Mouse (Mus musculus) layer of hippocampus, adult 2 months (tissue): ENCODE results near the gene Rnf2. TPM values are rescaled to one million over a fixed set of nuclear protein-coding genes. Genes with fewer than 3 reads are reported as not detected.

Source experiments
- DNase-seq, 2 experiments: peaks; one replicate each; pipeline ENCODE4 v3.0.0; 2022; ENCODE audit warnings: low spot score in 2 of 2
- H3K27ac ChIP-seq: fragments of 200-600 bp; 2 replicates; pipeline ENCODE4 v1.8.1; 2022
- H3K4me3 ChIP-seq: fragments of 200-600 bp; 2 replicates; pipeline ENCODE4 v1.8.1; 2022; ENCODE audit warnings: mild to moderate bottlenecking
- CTCF ChIP-seq: fragments of 200-600 bp; conservative IDR thresholded peaks from 2 replicates; pipeline ENCODE4 v1.8.1; 2022; ENCODE audit warnings: antibody characterized with exemption, mild to moderate bottlenecking, moderate library complexity
- long read RNA-seq, 2 experiments: library from polyadenylated mRNA; stranded (forward); transcript quantifications; one replicate each; pipeline ENCODE4 v2.0.0; 2021; ENCODE audit warnings: borderline mapping rate in 2 of 2
- total RNA-seq, 2 experiments: library from RNA; stranded (reverse); gene quantifications; 2 replicates each; pipeline ENCODE4 v1.2.3; 2021

The Rnf2 gene
- total RNA-seq = 10 to 100 TPM; 37.2 to 50.4 TPM
- long read RNA-seq, experiment 1, transcript Rnf2-201 (7 exons, 3,160 nt) = major isoform, 21 of 24 reads
- long read RNA-seq, experiment 1, partial matches to known transcripts = 3 of 24 reads
- long read RNA-seq, experiment 1, other reads (novel, unspliced or antisense) = 0 of 24 reads
- long read RNA-seq, experiment 2, transcript Rnf2-201 (7 exons, 3,160 nt) = major isoform, 29 of 32 reads
- long read RNA-seq, experiment 2, partial matches to known transcripts = 1 of 32 reads
- long read RNA-seq, experiment 2, other reads (novel, unspliced or antisense) = 2 of 32 reads

DNA sequence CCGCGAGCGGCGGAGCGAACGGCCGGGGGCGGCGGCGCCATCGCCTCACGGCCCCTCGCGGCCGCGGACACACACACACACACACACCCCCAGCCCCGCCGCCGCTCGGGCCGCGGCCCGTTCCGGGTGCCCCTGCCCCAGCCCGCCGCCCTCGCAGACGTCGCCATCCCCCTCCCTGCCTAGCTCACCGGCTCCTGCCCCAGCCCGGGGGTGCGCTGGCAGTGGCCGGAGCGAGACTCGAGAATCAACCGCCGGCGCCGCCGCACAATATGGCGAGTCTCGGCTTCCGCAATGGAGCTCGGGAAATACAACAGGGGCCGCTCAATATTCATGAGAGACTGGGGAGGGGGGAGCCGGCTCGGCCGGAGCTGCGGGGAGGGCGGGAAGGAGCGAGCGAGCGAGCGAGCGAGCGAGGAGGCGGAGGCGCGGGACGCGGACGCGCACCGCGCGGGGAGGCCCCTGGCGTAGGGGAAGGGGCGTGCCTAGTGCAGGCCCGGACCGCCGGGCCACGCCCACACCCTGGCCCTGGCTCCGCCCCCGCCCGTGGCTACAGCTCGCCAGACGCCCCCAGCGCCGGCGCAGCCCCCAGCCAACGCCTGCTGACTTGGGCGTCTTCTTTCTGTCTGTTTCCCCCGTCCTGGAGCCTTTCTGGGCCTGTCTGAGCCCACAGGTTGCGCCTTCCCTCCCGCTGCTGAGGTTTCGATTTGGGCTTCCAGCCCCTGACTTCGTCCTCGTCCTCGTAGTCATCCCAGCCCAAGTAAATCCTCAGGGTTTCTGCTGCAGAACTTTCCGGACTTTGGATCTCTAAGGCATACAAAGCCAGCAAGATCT, at the start of gene Rnf2:
Rnf2 (minus strand) TSS at position 425 of the 831 bp plus-strand sequence.
- DNase-seq = peak; percentile 88 to 90
- no peak for TF ChIP-seq CTCF
- Histone ChIP-seq H3K4me3 (peak within 1 kb of the TSS; percentile 88), H3K27ac (peak within 1 kb of the TSS; percentile 92)

- no peak overlapping the region for H3K4me3 ChIP-seq
- no peak overlapping the region for H3K27ac ChIP-seq
- TF ChIP-seq CTCF = no peak
- no peak for DNase-seq
Observed at GRCm38 (mm10) chr1:151549794-151550193, 49.0 kb upstream of the Rnf2 start.

GRCm38 (mm10) chr1:151548896-151549610, 48.3 kb upstream of the Rnf2 start:
- H3K4me3 ChIP-seq = no peak overlapping the region
- H3K27ac ChIP-seq = no peak overlapping the region
- no peak for DNase-seq
- no peak for TF ChIP-seq CTCF

DNA sequence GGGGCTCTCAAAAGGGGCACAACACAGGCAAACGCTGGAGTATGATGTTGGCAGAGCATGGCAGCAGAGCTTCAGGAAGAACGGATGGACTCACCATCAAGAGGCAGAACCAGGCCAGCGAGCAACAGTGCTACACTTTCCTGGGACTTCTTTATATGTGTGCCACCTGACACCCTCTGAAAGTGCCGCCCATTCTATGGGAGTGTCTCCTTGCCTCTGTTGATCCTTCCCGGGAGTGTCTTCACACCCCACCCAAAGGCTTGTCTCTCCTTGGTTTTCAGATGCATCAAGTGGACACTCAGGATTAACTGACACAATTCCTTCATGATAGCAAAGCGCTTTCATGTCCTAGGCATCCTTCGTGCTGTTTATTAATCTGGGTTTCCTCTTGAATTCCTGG, 44.8 kb upstream of the Rnf2 start:
- H3K4me3 ChIP-seq = no peak overlapping the region
- H3K27ac ChIP-seq = no peak overlapping the region
- no peak for DNase-seq
- TF ChIP-seq CTCF = no peak

- TF ChIP-seq CTCF = no peak
- Histone ChIP-seq H3K27ac (no peak overlapping the region), H3K4me3 (no peak overlapping the region)
- DNase-seq = no peak
Observed at GRCm38 (mm10) chr1:151544581-151544980, 43.8 kb upstream of the Rnf2 start.

GRCm38 (mm10) chr1:151543796-151544477, 43.2 kb upstream of the Rnf2 start:
- no peak for TF ChIP-seq CTCF
- H3K4me3 ChIP-seq = no peak overlapping the region
- H3K27ac ChIP-seq = no peak overlapping the region
- no peak for DNase-seq

- DNase-seq = peak in 1 of 2 experiments; percentile 71
- Histone ChIP-seq H3K27ac (peak overlapping the region; percentile 23; the same call in 1 of the 2 replicates), H3K4me3 (no peak overlapping the region)
- no peak for TF ChIP-seq CTCF
Observed at GRCm38 (mm10) chr1:151526701-151527100, 25.9 kb upstream of the Rnf2 start.

DNA sequence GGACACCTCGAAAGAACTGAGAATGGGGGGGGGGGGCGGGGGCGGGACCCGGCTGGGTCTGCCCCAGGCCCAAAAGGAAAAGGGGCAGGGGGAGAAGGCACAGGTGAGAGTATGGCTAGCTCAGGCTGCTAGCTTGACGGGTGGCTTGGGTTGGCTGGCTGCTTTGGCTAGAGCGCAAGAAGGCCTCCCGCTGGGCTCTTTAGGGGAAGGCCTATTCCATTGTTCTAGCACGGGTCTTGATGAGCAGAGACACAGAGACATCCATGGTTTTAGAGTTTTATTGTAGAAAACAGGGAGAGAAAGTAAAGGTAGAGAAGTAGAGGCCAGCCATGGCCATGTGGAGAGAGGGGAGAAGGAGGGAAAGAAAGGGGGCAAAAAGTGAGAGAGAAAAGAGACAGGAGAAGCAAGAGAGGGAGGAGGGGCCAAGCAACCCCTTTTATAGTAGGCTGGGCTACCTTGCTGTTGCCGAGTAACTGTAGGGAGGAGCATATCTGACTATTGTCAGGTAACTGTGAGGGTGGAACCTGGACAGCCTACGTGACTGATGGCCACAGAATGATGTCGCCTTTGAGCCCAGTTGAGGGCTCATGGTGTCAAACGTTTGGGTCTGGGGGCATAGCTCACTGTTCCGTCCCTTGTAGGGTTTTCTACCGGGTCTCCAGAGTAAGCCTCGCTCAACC, 17.0 kb upstream of the Rnf2 start:
- DNase-seq = no peak
- no peak for TF ChIP-seq CTCF
- Histone ChIP-seq H3K27ac (no peak overlapping the region), H3K4me3 (no peak overlapping the region)

GRCm38 (mm10) chr1:151516871-151517270, 16.1 kb upstream of the Rnf2 start:
- DNase-seq = no peak
- TF ChIP-seq CTCF = no peak

GRCm38 (mm10) chr1:151515733-151516132, 15.0 kb upstream of the Rnf2 start:
- no peak overlapping the region for H3K27ac ChIP-seq
- DNase-seq = no peak
- no peak overlapping the region for H3K4me3 ChIP-seq
- no peak for TF ChIP-seq CTCF

More at GRCm38 (mm10) chr1:151516871-151517270, 16.1 kb upstream of the Rnf2 start:
- no peak overlapping the region for H3K4me3 ChIP-seq
- H3K27ac ChIP-seq = no peak overlapping the region

GRCm38 (mm10) chr1:151514119-151514518, 13.4 kb upstream of the Rnf2 start:
- no peak for TF ChIP-seq CTCF
- DNase-seq = no peak
- Histone ChIP-seq H3K27ac (no peak overlapping the region), H3K4me3 (no peak overlapping the region)

DNA sequence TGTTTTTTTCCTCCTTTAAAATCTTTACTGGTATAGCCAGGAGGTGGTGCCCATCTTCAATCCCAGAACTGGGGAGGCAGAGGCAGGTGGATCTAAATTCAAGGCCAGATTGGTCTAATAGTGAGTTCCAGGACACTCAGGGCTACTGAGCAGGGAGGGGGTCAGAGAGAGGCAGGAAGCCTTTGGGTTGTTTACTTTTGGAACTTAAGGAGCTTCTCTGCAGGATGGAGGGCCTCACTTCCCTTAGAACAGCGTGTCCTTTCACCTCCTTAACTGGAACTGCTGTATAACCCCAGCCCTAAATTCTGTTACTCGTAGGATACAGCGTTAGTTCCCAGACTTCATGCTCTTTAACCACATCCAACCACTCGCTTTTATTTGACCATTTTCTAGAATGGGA, 10.1 kb upstream of the Rnf2 start:
- H3K27ac ChIP-seq = no peak overlapping the region
- no peak for TF ChIP-seq CTCF
- no peak for DNase-seq
- no peak overlapping the region for H3K4me3 ChIP-seq
